Mouse (Mus musculus) lung, embryonic 15.5 days (tissue): ENCODE data around the gene Cntnap2. TPM values are rescaled to one million over a fixed set of nuclear protein-coding genes. Genes with fewer than 3 reads are reported as not detected.

Experiments
- ATAC-seq: fragments of 200-750 bp; cut with Nextera tagmentation; 2 replicates; pipeline ENCODE4 v1.8.0; 2017; ENCODE audit warnings: moderate number of reproducible peaks, borderline replicate concordance; ENCODE audit not compliant: low FRiP score, low TSS enrichment; ENCODE audit errors: extremely low read depth
- H3K27ac ChIP-seq: fragments of 300-500 bp; sonication (generic); 2 replicates; pipeline ENCODE4 v1.5.1; 2015; ENCODE audit warnings: moderate library complexity, mild to moderate bottlenecking, inconsistent platforms
- H3K27me3 ChIP-seq: fragments of 300-500 bp; sonication (generic); 2 replicates; pipeline ENCODE4 v1.6.1; 2015; ENCODE audit warnings: inconsistent platforms
- H3K36me3 ChIP-seq: fragments of 300-500 bp; sonication (generic); 2 replicates; pipeline ENCODE4 v1.6.1; 2015; ENCODE audit warnings: inconsistent platforms
- H3K4me1 ChIP-seq: fragments of 300-500 bp; sonication (generic); 2 replicates; pipeline ENCODE4 v1.6.1; 2015; ENCODE audit warnings: inconsistent platforms
- H3K4me2 ChIP-seq: fragments of 300-500 bp; sonication (generic); 2 replicates; pipeline ENCODE4 v1.6.1; 2015; ENCODE audit warnings: inconsistent platforms, mild to moderate bottlenecking, moderate library complexity
- H3K4me3 ChIP-seq: fragments of 300-500 bp; sonication (generic); 2 replicates; pipeline ENCODE4 v1.5.1; 2015; ENCODE audit warnings: mild to moderate bottlenecking, inconsistent platforms
- H3K9ac ChIP-seq: fragments of 300-500 bp; sonication (generic); 2 replicates; pipeline ENCODE4 v1.6.1; 2015; ENCODE audit warnings: inconsistent platforms
- H3K9me3 ChIP-seq: fragments of 300-500 bp; sonication (generic); 2 replicates; pipeline ENCODE4 v1.6.1; 2016; ENCODE audit warnings: inconsistent platforms
- WGBS: fragments of 180-500 bp; shearing (Covaris S2); methylation state at CpG from one replicate; pipeline ENCODE4 v1.1.7; 2015; 5-methylcytosine and 5-hydroxymethylcytosine counted together
- polyA plus RNA-seq: library from polyadenylated mRNA; unstranded; fragments of >200 nt; fragmentation: Nextera tagmentation; extraction: Ambion mirVana; gene quantifications from 2 replicates; pipeline ENCODE4 v1.2.1, GENCODE M21; 2015

Cntnap2 gene
- polyA plus RNA-seq, 1 experiment from 2014 or later, result 1.0 TPM

- Histone ChIP-seq H3K9me3 (no peaks in the 10 kb centered on the region), H3K36me3 (no peaks in the 10 kb centered on the region), H3K4me2 (no peak overlapping the region), H3K4me1 (peaks cover 22% of the 10 kb centered on the region), H3K9ac (no peak overlapping the region), H3K27ac (no peak overlapping the region), H3K27me3 (no peaks in the 10 kb centered on the region), H3K4me3 (no peak overlapping the region)
- ATAC-seq, result no peak
These were observed 2258.1 kb downstream of the Cntnap2 start for GRCm38 (mm10) chr6:47317253-47317652.

GRCm38 (mm10) chr6:47318705-47319104, 2259.5 kb downstream of the Cntnap2 start:
- no peaks in the 10 kb centered on the region for H3K9me3 ChIP-seq
- no peaks in the 10 kb centered on the region for H3K27me3 ChIP-seq
- no peak overlapping the region for H3K9ac ChIP-seq
- peaks cover 24% of the 10 kb centered on the region for H3K4me1 ChIP-seq
- peak overlapping the region; percentile 13; the same call in 1 of the 2 replicates for H3K4me2 ChIP-seq
- peak; percentile 53; the same call in 1 of the 2 replicates for ATAC-seq
- 8% methylated on average over 6 of the region's 6 CpGs for WGBS
- peak overlapping the region; percentile 63 for H3K27ac ChIP-seq
- H3K36me3 ChIP-seq, result no peaks in the 10 kb centered on the region
- H3K4me3 ChIP-seq, result no peak overlapping the region

- Histone ChIP-seq H3K36me3 (no peaks in the 10 kb centered on the region), H3K4me1 (peaks cover 27% of the 10 kb centered on the region), H3K9me3 (no peaks in the 10 kb centered on the region), H3K27me3 (no peaks in the 10 kb centered on the region), H3K4me2 (peak overlapping the region; percentile 13; the same call in 1 of the 2 replicates), H3K27ac (peak overlapping the region; percentile 63; the same call in 1 of the 2 replicates), H3K9ac (no peak overlapping the region), H3K4me3 (no peak overlapping the region)
- 24% methylated on average over 5 of the region's 5 CpGs for WGBS
- no peak for ATAC-seq
These were observed 2260.3 kb downstream of the Cntnap2 start for GRCm38 (mm10) chr6:47319309-47319983.

- Histone ChIP-seq H3K4me1 (0 out of 2 replicates have a peak, but pooled peaks cover 19% of the 10 kb centered on the region), H3K27me3 (no peaks in the 10 kb centered on the region), H3K9ac (no peak overlapping the region), H3K27ac (no peak overlapping the region), H3K4me2 (no peak overlapping the region), H3K36me3 (no peaks in the 10 kb centered on the region), H3K4me3 (no peak overlapping the region), H3K9me3 (no peaks in the 10 kb centered on the region)
- ATAC-seq, result no peak
- 38% methylated on average over 5 of the region's 5 CpGs for WGBS
These were observed 2264.1 kb downstream of the Cntnap2 start for GRCm38 (mm10) chr6:47323169-47323835.

- Histone ChIP-seq H3K27ac (no peak overlapping the region), H3K9me3 (no peaks in the 10 kb centered on the region), H3K4me2 (no peak overlapping the region), H3K4me1 (0 out of 2 replicates have a peak, but pooled peaks cover 15% of the 10 kb centered on the region), H3K4me3 (no peak overlapping the region), H3K36me3 (no peaks in the 10 kb centered on the region), H3K27me3 (no peaks in the 10 kb centered on the region), H3K9ac (no peak overlapping the region)
- 60% methylated on average over 5 of the region's 5 CpGs for WGBS
- no peak for ATAC-seq
These were observed 2264.7 kb downstream of the Cntnap2 start for GRCm38 (mm10) chr6:47323886-47324285.

GRCm38 (mm10) chr6:47328281-47328680, 2269.1 kb downstream of the Cntnap2 start:
- no peaks in the 10 kb centered on the region for H3K36me3 ChIP-seq
- no peaks in the 10 kb centered on the region for H3K27me3 ChIP-seq
- H3K9me3 ChIP-seq, result no peaks in the 10 kb centered on the region
- ATAC-seq, result no peak
- H3K4me1 ChIP-seq, result 0 out of 2 replicates have a peak, but pooled peaks cover 5% of the 10 kb centered on the region
- H3K9ac ChIP-seq, result no peak overlapping the region
- no peak overlapping the region for H3K4me2 ChIP-seq
- no peak overlapping the region for H3K4me3 ChIP-seq
- H3K27ac ChIP-seq, result no peak overlapping the region
- WGBS, result 68% methylated on average over 3 of the region's 3 CpGs

- Histone ChIP-seq H3K4me3 (no peak overlapping the region), H3K9ac (no peak overlapping the region), H3K27me3 (no peaks in the 10 kb centered on the region), H3K9me3 (no peaks in the 10 kb centered on the region), H3K4me1 (no peaks in the 10 kb centered on the region), H3K4me2 (no peak overlapping the region), H3K27ac (no peak overlapping the region), H3K36me3 (no peaks in the 10 kb centered on the region)
- 12% methylated on average over 4 of the region's 4 CpGs for WGBS
- ATAC-seq, result no peak
These were observed 2270.1 kb downstream of the Cntnap2 start for GRCm38 (mm10) chr6:47329212-47329611.

GRCm38 (mm10) chr6:47333016-47333415, 2273.9 kb downstream of the Cntnap2 start:
- ATAC-seq, result no peak
- Histone ChIP-seq H3K4me3 (no peak overlapping the region), H3K9me3 (no peaks in the 10 kb centered on the region), H3K4me2 (no peak overlapping the region), H3K27ac (no peak overlapping the region), H3K9ac (no peak overlapping the region), H3K36me3 (no peaks in the 10 kb centered on the region), H3K4me1 (no peaks in the 10 kb centered on the region), H3K27me3 (no peaks in the 10 kb centered on the region)
- WGBS, result 21% methylated on average over 4 of the region's 4 CpGs

- H3K4me3 ChIP-seq, result no peak overlapping the region
- no peaks in the 10 kb centered on the region for H3K36me3 ChIP-seq
- WGBS, result 92% methylated on average over 2 of the region's 2 CpGs
- H3K9me3 ChIP-seq, result no peaks in the 10 kb centered on the region
- no peak for ATAC-seq
- H3K27ac ChIP-seq, result no peak overlapping the region
- no peak overlapping the region for H3K4me2 ChIP-seq
- no peaks in the 10 kb centered on the region for H3K27me3 ChIP-seq
- no peaks in the 10 kb centered on the region for H3K4me1 ChIP-seq
- no peak overlapping the region for H3K9ac ChIP-seq
These were observed 2275.2 kb downstream of the Cntnap2 start for GRCm38 (mm10) chr6:47334377-47334776.

- Histone ChIP-seq H3K9me3 (no peaks in the 10 kb centered on the region), H3K27ac (no peak overlapping the region), H3K36me3 (no peaks in the 10 kb centered on the region), H3K4me3 (no peak overlapping the region), H3K9ac (no peak overlapping the region), H3K27me3 (no peaks in the 10 kb centered on the region), H3K4me2 (no peak overlapping the region), H3K4me1 (no peaks in the 10 kb centered on the region)
- WGBS, result 78% methylated on average over 4 of the region's 4 CpGs
- ATAC-seq, result no peak
These were observed 2278.1 kb downstream of the Cntnap2 start for GRCm38 (mm10) chr6:47337300-47337699.

GRCm38 (mm10) chr6:47338113-47338512, 2279.0 kb downstream of the Cntnap2 start:
- Histone ChIP-seq H3K4me1 (no peaks in the 10 kb centered on the region), H3K4me2 (no peak overlapping the region), H3K4me3 (no peak overlapping the region), H3K36me3 (no peaks in the 10 kb centered on the region), H3K27ac (no peak overlapping the region), H3K9me3 (no peaks in the 10 kb centered on the region), H3K27me3 (no peaks in the 10 kb centered on the region), H3K9ac (no peak overlapping the region)
- WGBS, result 17% methylated on average over 6 of the region's 6 CpGs
- no peak for ATAC-seq

GRCm38 (mm10) chr6:47340813-47341502, 2281.8 kb downstream of the Cntnap2 start:
- no peak for ATAC-seq
- Histone ChIP-seq H3K4me1 (no peaks in the 10 kb centered on the region), H3K27ac (no peak overlapping the region), H3K36me3 (no peaks in the 10 kb centered on the region), H3K9me3 (no peaks in the 10 kb centered on the region), H3K9ac (no peak overlapping the region), H3K4me2 (no peak overlapping the region), H3K27me3 (no peaks in the 10 kb centered on the region), H3K4me3 (no peak overlapping the region)
- WGBS, result 52% methylated on average over 4 of the region's 4 CpGs
